Mouse (Mus musculus) left cerebral cortex, adult 11 months (tissue): Measurements from ENCODE around the gene Kiz.
A peak's percentile ranks its signal among the peaks of the same experiment; 100 is the strongest.

ENCODE experiments used
- DNase-seq: peaks from one replicate; pipeline ENCODE4 v3.0.0; 2022; ENCODE audit warnings: low spot score

Kiz gene

GRCm38 (mm10) chr2:146975453-146976028 is 119.9 kb downstream of the Kiz start:
- DNase-seq: no peak

GRCm38 (mm10) chr2:146982786-146983185 is 127.1 kb downstream of the Kiz start:
- DNase-seq: no peak

- no peak for DNase-seq
These were observed 129.2 kb downstream of the Kiz start for GRCm38 (mm10) chr2:146984831-146985230.

- no peak for DNase-seq
These were observed 130.1 kb downstream of the Kiz start for GRCm38 (mm10) chr2:146985807-146986206.

- DNase-seq: no peak
These were observed 130.8 kb downstream of the Kiz start for GRCm38 (mm10) chr2:146986429-146986828.

- DNase-seq: no peak
These were observed 151.6 kb downstream of the Kiz start for GRCm38 (mm10) chr2:147007265-147007664.

GRCm38 (mm10) chr2:147009084-147009483 is 153.4 kb downstream of the Kiz start:
- no peak for DNase-seq

GRCm38 (mm10) chr2:147010141-147010540 is 154.5 kb downstream of the Kiz start:
- DNase-seq: no peak

GRCm38 (mm10) chr2:147010952-147011351 is 155.3 kb downstream of the Kiz start:
- no peak for DNase-seq

GRCm38 (mm10) chr2:147011474-147012140 is 155.9 kb downstream of the Kiz start:
- DNase-seq: no peak

GRCm38 (mm10) chr2:147012141-147012622 is 156.5 kb downstream of the Kiz start:
- DNase-seq: no peak

GRCm38 (mm10) chr2:147012623-147013184 is 157.0 kb downstream of the Kiz start, which contains the start of gene Xrn2:
Xrn2 (plus strand) TSS chr2:147012996.
- DNase-seq: peak; percentile 94

GRCm38 (mm10) chr2:147013194-147013969 is 157.7 kb downstream of the Kiz start:
- DNase-seq: peak; percentile 46

- DNase-seq: no peak
These were observed 158.6 kb downstream of the Kiz start for GRCm38 (mm10) chr2:147014101-147014886.
